Mouse (Mus musculus) G1E (cell line): ENCODE data around the gene Bst2.
"Not testable (repeated sequence)": the region's sequence is repeated elsewhere in the genome, so short reads cannot be mapped to it uniquely, and the experiment has no call there.

Experiments
- CTCF ChIP-seq: IDR thresholded peaks from 2 replicates; pipeline ENCODE4 v1.5.1; 2012; ENCODE audit warnings: low read depth, low read length, inconsistent platforms, mixed read lengths
- GATA1 ChIP-seq: IDR thresholded peaks from 2 replicates; pipeline ENCODE4 v1.6.1; 2012; ENCODE audit warnings: borderline replicate concordance, low read length, inconsistent platforms, mixed read lengths
- POLR2AphosphoS5 ChIP-seq: IDR thresholded peaks from 2 replicates; pipeline ENCODE4 v1.6.1; 2012; ENCODE audit warnings: low read depth, low read length, inconsistent platforms; ENCODE audit not compliant: insufficient replicate concordance
- TAL1 ChIP-seq: conservative IDR thresholded peaks from 2 replicates; pipeline ENCODE4 v1.6.1; 2012; ENCODE audit warnings: low read depth, low read length, inconsistent platforms, mixed read lengths

GRCm38 (mm10) chr8:71519037-71519825, 18.0 kb downstream of the Bst2 start:
- not testable (repeated sequence) for TF ChIP-seq CTCF, TAL1, GATA1, POLR2AphosphoS5
